Mouse (Mus musculus): ENCODE results near the gene Pik3cg. TPM values are rescaled to one million over a fixed set of nuclear protein-coding genes. Genes with fewer than 3 reads are reported as not detected.

Gene Pik3cg
- total RNA-seq, 2 experiments from 2014 or later, result 2.1 to 2.6 TPM

DNA sequence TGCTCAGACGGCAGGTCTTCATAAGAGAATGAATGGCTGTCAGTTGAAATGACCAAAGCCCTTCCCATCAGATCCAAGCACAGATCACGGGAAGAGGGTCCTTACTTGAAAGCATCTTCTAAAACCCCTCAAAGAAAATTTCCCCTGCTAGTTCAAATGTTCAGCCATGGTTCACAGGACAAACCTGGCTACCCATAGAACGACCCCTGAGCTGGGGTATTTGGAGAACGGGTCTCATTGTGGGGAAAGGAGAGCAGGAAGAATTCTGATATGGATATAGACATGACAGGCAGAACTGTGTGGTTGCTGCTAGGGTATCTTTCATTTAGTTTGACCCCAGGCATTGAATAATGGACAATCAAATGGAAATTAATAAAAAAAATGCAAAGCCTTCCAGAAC lies 62.8 kb downstream of the Pik3cg start:
- intact Hi-C loops (cut with DNase I), result loop anchor here (2.0 kb wide), 2 partner anchors 85 to 101 kb away; partner anchors contain the start of gene Prkar2b
- DNase-seq, result no peak

DNA sequence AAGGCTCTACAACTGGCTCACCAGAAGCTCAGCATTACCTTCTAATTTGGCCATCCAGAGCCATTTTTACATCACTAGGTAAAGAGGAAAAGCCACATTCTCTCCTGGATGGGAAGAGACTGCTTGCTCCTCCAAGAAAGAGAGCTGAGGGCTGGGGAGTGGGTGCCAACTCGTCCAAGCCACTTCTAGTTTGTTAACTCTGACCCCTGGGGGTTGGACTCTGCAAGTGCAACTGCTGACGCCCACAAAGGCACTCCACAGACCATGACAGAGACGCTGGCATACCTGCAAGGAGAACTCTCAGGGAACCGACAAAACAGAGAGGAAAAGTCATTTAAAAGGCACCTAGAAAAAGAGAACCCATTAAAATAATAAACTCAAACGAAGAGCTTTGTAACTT lies 63.9 kb downstream of the Pik3cg start:
- intact Hi-C loops (cut with DNase I), result loop anchor here (1.0 to 2.0 kb wide), 3 partner anchors 84 to 177 kb away; partner anchors contain the start of gene Prkar2b
- DNase-seq, result peak; percentile 84 to 87

DNA sequence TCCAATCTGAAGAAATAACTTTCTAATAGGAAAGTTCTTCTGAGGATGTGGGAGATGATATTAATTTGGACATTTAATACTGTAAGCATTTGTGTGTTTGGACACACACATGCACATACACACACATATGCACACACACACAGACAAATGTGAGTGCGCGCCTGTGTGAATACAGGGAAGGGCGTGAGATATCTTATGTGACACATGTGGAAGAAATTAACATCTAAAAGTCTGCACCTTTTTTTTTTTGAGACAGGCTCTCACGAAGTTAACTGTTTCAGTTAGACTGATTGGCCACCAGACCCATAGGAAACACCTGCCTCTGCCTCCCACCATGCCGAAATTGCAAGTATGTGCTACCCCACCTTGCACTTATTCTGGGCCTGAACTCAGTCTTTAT lies 64.7 kb downstream of the Pik3cg start:
- intact Hi-C loops (cut with DNase I), result loop anchor here (1.0 to 2.0 kb wide), 3 partner anchors 83 to 176 kb away; partner anchors contain the start of gene Prkar2b

DNA sequence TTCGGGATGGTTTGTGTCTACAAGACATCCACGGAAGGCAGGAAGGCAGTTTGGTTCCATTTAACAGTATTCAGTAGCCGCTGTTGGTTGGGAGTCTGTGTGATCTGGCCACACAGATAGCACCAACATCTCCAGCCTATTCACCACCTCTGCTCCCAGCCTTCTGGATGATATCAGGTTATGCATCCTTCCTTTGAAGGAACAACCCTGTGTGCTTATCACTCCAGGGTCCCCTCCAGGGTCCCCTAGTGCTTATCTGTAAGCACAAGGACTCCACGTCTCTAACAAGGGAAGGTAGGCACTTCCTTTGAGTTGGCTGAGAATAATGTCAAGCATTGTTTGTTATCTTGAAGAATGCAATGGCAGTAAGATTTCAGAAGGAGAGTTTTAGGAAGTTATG lies 65.3 kb downstream of the Pik3cg start:
- DNase-seq, result no peak
- intact Hi-C loops (cut with DNase I), result no loop called here

More for the DNA sequence above, 64.7 kb downstream of the Pik3cg start:
- DNase-seq, result no peak

GRCm38 (mm10) chr12:32141766-32142165 lies 66.7 kb downstream of the Pik3cg start:
- no peak for DNase-seq
- intact Hi-C loops (cut with DNase I), result no loop called here

DNA sequence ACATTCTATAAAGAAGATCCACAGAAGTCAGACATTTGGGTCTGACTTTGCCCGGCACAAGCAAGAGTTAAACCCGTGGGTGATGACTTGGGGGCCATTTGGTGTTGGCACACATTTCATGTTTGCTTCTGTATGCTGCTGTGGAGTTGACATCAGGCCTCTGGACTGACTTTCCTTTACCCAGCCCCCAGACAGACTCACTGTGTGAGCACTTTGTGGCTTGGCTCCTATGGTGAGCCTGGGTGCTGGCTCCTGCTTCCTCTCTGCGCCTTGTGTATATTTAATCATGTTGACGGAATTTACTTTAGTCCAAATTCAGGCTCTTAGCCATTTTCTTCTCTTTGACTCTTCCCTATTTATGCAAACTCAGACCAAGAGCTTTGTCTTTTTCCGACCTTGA lies 69.6 kb downstream of the Pik3cg start:
- DNase-seq, result peak; percentile 28 to 43
- intact Hi-C loops (cut with DNase I), result no loop called here

GRCm38 (mm10) chr12:32138362-32138761 lies 70.1 kb downstream of the Pik3cg start:
- no peak for DNase-seq
- intact Hi-C loops (cut with DNase I), result no loop called here

- DNase-seq, result no peak
- intact Hi-C loops (cut with DNase I), result no loop called here
Measured at GRCm38 (mm10) chr12:32137542-32137941, 70.9 kb downstream of the Pik3cg start.

GRCm38 (mm10) chr12:32127599-32128507 lies 80.6 kb downstream of the Pik3cg start:
- intact Hi-C loops (cut with DNase I), result no loop called here
- DNase-seq, result no peak

GRCm38 (mm10) chr12:32127158-32127557 lies 81.3 kb downstream of the Pik3cg start:
- no peak for DNase-seq
- intact Hi-C loops (cut with DNase I), result no loop called here

DNA sequence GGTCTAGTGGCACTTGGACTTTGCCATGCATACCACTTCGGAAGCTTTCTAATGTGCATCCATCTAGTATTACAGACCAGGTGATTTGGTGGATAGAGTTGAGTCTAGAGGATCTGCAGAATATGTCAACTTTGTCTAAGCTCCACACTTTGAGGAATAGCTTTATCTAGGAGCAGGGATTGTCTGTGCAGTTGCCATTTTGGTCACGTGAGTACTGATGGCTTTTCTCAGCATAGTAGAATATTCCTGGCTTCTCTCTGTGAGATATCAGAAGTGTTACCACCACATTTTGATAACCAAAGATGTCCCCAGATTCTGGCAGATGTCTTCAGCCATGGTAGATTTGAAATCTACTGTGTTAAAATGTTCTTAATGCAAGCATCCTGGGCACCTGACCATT lies 84.0 kb downstream of the Pik3cg start:
- intact Hi-C loops (cut with DNase I), result no loop called here
- DNase-seq, result no peak

DNA sequence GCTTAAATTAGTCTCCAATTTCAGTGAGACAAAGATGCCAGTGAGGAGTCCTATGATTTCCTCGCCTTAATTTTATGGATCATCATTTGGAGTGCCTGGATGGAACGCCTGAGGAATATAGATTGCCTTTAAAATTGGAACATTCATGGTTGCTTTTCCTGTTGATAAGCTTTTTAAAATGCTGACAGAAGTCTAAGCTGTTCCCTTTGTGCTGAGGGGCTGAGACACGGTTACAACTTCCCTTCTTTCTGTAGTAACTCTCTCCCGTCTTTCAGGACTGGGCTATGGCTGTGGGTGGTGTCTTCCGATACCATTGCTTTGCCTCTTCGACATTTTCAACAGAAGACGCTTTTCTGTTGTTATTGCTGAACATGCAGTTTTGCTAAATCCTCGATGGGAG lies 84.4 kb downstream of the Pik3cg start:
- DNase-seq, result no peak
- intact Hi-C loops (cut with DNase I), result no loop called here

DNA sequence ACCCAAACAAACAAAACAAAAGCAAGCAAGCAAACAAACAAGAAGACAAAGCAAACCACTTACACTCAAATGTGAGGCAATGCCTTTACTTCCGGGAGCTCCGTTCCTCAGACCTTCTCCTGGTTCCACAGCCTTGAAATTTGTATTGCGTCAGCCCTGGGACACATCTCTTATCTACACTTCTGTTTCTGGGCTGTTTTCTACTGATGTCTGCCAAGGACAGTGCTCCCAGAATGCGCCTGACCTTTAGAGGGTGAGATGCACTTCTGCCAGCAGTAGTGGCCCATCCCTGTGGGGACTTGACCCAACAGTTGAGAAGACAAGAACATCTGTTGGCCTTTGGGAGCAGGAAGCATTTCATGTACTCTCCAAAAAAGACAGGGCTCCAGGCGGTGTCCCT lies 84.9 kb downstream of the Pik3cg start:
- DNase-seq, result peak; percentile 27 to 38
- intact Hi-C loops (cut with DNase I), result no loop called here

Other genes with a start within 250 kb of the Pik3cg start
- gene Prkar2b, start 147.4 kb downstream of the Pik3cg start, total RNA-seq (2021), result 10 to 100 TPM; 15.3 to 51.6 TPM
- 10 to 100 TPM in 1 of 2 experiments, 1 to 10 TPM in 1; 9.6 to 10.1 TPM for gene Ccdc71l, start 170.0 kb upstream of the Pik3cg start, total RNA-seq (2021)